Mouse (Mus musculus) frontal cortex, adult (tissue): ENCODE results near the gene Gm10487.
"Not testable (repeated sequence)": the region's sequence is repeated elsewhere in the genome, so short reads cannot be mapped to it uniquely, and the experiment has no call there.

Experiments used
- ATAC-seq: cut with Nextera tagmentation; 2 replicates; pipeline ENCODE4 v1.9.2; 2017; ENCODE audit warnings: mild to moderate bottlenecking, moderate library complexity, mixed read lengths; ENCODE audit not compliant: low TSS enrichment

Gene Gm10487

DNA sequence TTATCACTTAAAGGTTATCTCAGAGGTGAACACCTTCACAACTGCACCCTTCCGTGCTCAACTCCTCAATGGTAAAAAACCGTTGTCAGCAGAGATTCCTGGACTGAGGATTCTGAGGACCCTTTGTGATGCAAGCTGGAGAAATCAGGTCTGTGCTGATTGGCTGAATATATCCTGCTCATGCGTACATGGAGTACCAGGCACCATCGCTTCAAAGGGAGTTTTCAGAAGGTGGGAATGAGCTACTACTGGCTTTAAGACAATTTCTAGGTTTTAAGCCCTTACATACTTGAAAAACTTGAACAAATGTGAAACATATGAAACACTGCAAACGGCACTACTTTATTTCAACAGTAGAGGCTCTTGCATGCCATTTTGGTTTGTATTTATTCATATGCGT, at the start of gene Gm10487:
Gene Gm10487, minus strand, starts transcription at position 101 of the 400 bp plus-strand sequence.
- ATAC-seq, result not testable (repeated sequence)
